Mouse (Mus musculus) stomach, postnatal 0 days (tissue): ENCODE measurements around the gene Pam16.

Experiments
- CTCF ChIP-seq: IDR thresholded peaks from 2 replicates; pipeline ENCODE4 v1.5.1; 2016; ENCODE audit warnings: antibody characterized with exemption, low read depth, mild to moderate bottlenecking, moderate library complexity
- EP300 ChIP-seq: optimal IDR thresholded peaks from 2 replicates; pipeline ENCODE3; 2016; ENCODE audit warnings: antibody characterized with exemption

DNA sequence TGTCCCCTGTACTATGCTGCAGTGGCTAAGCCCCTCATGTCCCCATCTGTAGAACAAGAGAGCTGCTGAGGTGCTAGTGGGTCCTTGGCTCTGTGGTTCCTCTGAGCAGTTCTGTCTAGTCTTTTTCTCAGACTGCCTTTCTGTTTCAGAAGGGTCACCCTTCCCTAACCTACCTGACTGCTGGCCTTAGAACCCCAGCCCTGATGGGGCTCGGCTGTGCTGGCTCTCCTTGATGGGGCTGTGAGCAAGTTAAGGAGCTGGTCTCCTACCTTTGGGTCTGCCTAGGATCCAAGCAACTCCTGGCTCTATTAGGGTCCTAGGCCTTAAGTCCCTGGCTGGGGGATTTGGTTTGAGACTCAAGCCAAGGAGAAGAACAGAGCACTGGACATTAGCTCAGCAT lies 9.5 kb downstream of the Pam16 start:
- TF ChIP-seq CTCF: no peak
- no peak for TF ChIP-seq EP300
